Mouse (Mus musculus): ENCODE results near the gene Atrip.

DNA sequence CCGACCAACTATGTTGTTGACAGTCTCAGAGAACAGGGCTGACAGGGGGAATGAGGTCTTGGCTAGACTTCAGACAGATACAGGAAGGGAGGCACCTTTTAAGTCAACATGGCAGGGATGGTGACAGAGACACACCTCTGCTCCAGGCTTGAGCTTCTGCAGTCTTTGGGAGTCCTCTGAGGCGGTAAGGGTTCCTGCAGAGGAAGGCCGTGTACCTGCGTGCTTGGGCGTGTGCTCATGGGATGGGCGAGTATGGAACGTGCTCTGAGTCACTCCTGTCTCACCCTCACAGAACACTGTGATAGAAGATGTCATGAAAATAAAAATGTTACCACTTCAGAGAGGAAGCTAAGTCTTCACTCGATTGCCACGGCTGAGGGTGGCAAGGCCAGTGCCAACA lies 45.6 kb upstream of the Atrip start:
- TF ChIP-seq POLR2A (IDR thresholded peaks at IDR 0.05; ENCODE audit: low read depth, low read length), result no peak
- no peak for TF ChIP-seq CTCF (IDR thresholded peaks at IDR 0.05; ENCODE audit: borderline replicate concordance, insufficient read depth, low read length)

Data from embryonic fibroblast, embryonic 13.5 days (primary cell).